Mouse (Mus musculus) CH12.LX (cell line): ENCODE measurements around the gene Mms19. TPM values are rescaled to one million over a fixed set of nuclear protein-coding genes. Genes with fewer than 3 reads are reported as not detected.

Experiments
- DNase-seq: peaks from one replicate; pipeline ENCODE4 v3.0.0-alpha.2; 2013; ENCODE audit errors: extremely low read depth
- H3K27ac ChIP-seq: 2 replicates; pipeline ENCODE4 v1.5.1; 2012; ENCODE audit warnings: low read depth, mild to moderate bottlenecking, control low read depth, moderate library complexity; ENCODE audit not compliant: insufficient read depth
- H3K27me3 ChIP-seq: replicated peaks from 2 replicates; pipeline ENCODE3; 2012; ENCODE audit warnings: inconsistent platforms
- H3K36me3 ChIP-seq, 2 experiments: replicated peaks in 1 of 2; 2 replicates each; pipeline versions ENCODE3 to v1.6.1; 2012; ENCODE audit warnings: inconsistent platforms in 1 of 2, low read length in 1 of 2, mild to moderate bottlenecking in 1 of 2, mixed read lengths in 1 of 2, moderate library complexity in 1 of 2; ENCODE audit not compliant: control insufficient read depth in 1 of 2, insufficient read depth in 1 of 2
- H3K4me1 ChIP-seq, 2 experiments: 2 replicates each; pipeline ENCODE4 v1.6.1; 2012; ENCODE audit warnings: inconsistent platforms in 1 of 2, moderate library complexity in 1 of 2; ENCODE audit not compliant: insufficient read depth in 2 of 2, control insufficient read depth in 1 of 2
- H3K4me2 ChIP-seq: 2 replicates; pipeline ENCODE4 v1.6.1; 2012; ENCODE audit warnings: low read depth, mild to moderate bottlenecking, control low read depth; ENCODE audit not compliant: poor library complexity, insufficient read depth, severe bottlenecking
- H3K4me3 ChIP-seq, 3 experiments: fragments of 150-350 bp in 1 of 3; sonication (generic) in 1 of 3; replicated peaks in 1 of 3; 2 replicates each; pipeline versions ENCODE3 to v1.5.1; 2011 to 2012; ENCODE audit warnings: low read depth in 2 of 3, low read length in 2 of 3, mild to moderate bottlenecking in 2 of 3, moderate library complexity in 2 of 3, control low read depth in 1 of 3, improper control_type of control experiment in 1 of 3, inconsistent platforms in 1 of 3, mixed read lengths in 1 of 3; ENCODE audit not compliant: poor library complexity in 1 of 3
- H3K79me2 ChIP-seq: replicated peaks from 2 replicates; pipeline ENCODE4 v1.6.1; 2012; ENCODE audit warnings: mild to moderate bottlenecking, moderate library complexity; ENCODE audit not compliant: control insufficient read depth, poor library complexity, insufficient read depth, severe bottlenecking; ENCODE audit errors: extremely low read depth
- H3K9ac ChIP-seq: 2 replicates; pipeline ENCODE4 v1.6.1; 2012; ENCODE audit warnings: low read depth, mild to moderate bottlenecking, control low read depth, moderate library complexity; ENCODE audit not compliant: insufficient read depth
- H3K9me3 ChIP-seq: replicated peaks from 2 replicates; pipeline ENCODE3; 2012; ENCODE audit warnings: low read length, inconsistent platforms, mixed read lengths
- ELF1 ChIP-seq: IDR thresholded peaks from 2 replicates; pipeline ENCODE4 v1.6.1; 2014; ENCODE audit warnings: low read depth, mild to moderate bottlenecking, inconsistent platforms, low read length, improper control_type of control experiment
- KAT2A ChIP-seq: IDR thresholded peaks from 2 replicates; pipeline ENCODE4 v1.6.1; 2012; ENCODE audit warnings: low read length, improper control_type of control experiment, inconsistent platforms; ENCODE audit not compliant: insufficient replicate concordance
- MAZ ChIP-seq: IDR thresholded peaks from 2 replicates; pipeline ENCODE4 v1.6.1; 2012; ENCODE audit warnings: low read depth, mild to moderate bottlenecking, inconsistent platforms, low read length, improper control_type of control experiment, moderate library complexity
- MEF2A ChIP-seq: IDR thresholded peaks from 2 replicates; pipeline ENCODE4 v1.6.1; 2014; ENCODE audit warnings: low read depth, mild to moderate bottlenecking, inconsistent platforms, low read length, improper control_type of control experiment, borderline replicate concordance
- NELFE ChIP-seq: IDR thresholded peaks from 2 replicates; pipeline ENCODE4 v1.6.1; 2011; ENCODE audit warnings: low read depth, low read length, improper control_type of control experiment
- POLR2AphosphoS2 ChIP-seq: IDR thresholded peaks from 2 replicates; pipeline ENCODE4 v1.6.1; 2011; ENCODE audit warnings: low read depth, low read length, improper control_type of control experiment
- RCOR1 ChIP-seq: conservative IDR thresholded peaks from 2 replicates; pipeline ENCODE4 v1.6.1; 2012; ENCODE audit warnings: low read depth, mild to moderate bottlenecking, inconsistent platforms, low read length, improper control_type of control experiment
- SIN3A ChIP-seq: IDR thresholded peaks from 2 replicates; pipeline ENCODE4 v1.6.1; 2012; ENCODE audit warnings: low read length, improper control_type of control experiment, inconsistent platforms
- SMC3 ChIP-seq: IDR thresholded peaks from 2 replicates; pipeline ENCODE4 v1.6.1; 2011; ENCODE audit warnings: low read depth, low read length, improper control_type of control experiment
- USF1 ChIP-seq: IDR thresholded peaks from 2 replicates; pipeline ENCODE4 v1.6.1; 2014; ENCODE audit warnings: low read depth, mild to moderate bottlenecking, inconsistent platforms, low read length, improper control_type of control experiment
- ZC3H11A ChIP-seq: IDR thresholded peaks from 2 replicates; pipeline ENCODE4 v1.6.1; 2012; ENCODE audit warnings: low read depth, mild to moderate bottlenecking, inconsistent platforms, low read length, improper control_type of control experiment
- ZNF384 ChIP-seq: IDR thresholded peaks from 2 replicates; pipeline ENCODE4 v1.6.1; 2012; ENCODE audit warnings: low read depth, low read length, improper control_type of control experiment, inconsistent platforms
- dilution Hi-C: fragments of 300-500 bp; cut with MboI; formaldehyde crosslinking; loops from 2 replicates; pipeline ENCODE4 v1.14.3; 2020; ENCODE audit warnings: low sequenced_read_pairs; ENCODE audit not compliant: extremely low pct_unique_long_range_greater_than_20kb, extremely low pct_ligation_motif_present
- in situ Hi-C: fragments of 300-500 bp; cut with MboI; formaldehyde crosslinking; loops from 3 replicates; pipeline ENCODE4 v1.14.3; 2019; ENCODE audit warnings: low sequenced_read_pairs, low pct_ligation_motif_present, low pct_unique_long_range_greater_than_20kb, mixed read lengths
- polyA plus RNA-seq: library from polyadenylated mRNA; unstranded; fragments of >175 nt; gene quantifications from 2 replicates; pipeline ENCODE4 v1.2.1, GENCODE M21; 2012; ENCODE audit warnings: low read depth; ENCODE audit not compliant: insufficient read length
- total RNA-seq, 2 experiments: library from RNA; depleted of rRNA; stranded (reverse); fragments of 300-350 nt in 1 of 2; fragments of >200 nt in 1 of 2; gene quantifications; 2 replicates each; pipeline ENCODE4 v1.2.3; 2012 to 2014

Mms19 gene
- total and polyA plus RNA-seq, 3 experiments, result 32.1 to 46.3 (median 43.3) TPM

- peaks cover 19 to 42% of the 10 kb centered on the region in 2 experiments; a peak in 3 of 4 replicates for H3K4me1 ChIP-seq
- H3K36me3 ChIP-seq, result no peaks in the 10 kb centered on the region
- H3K9me3 ChIP-seq, result no peaks in the 10 kb centered on the region
- no peaks in the 10 kb centered on the region for H3K79me2 ChIP-seq
- H3K9ac ChIP-seq, result no peak overlapping the region
- dilution Hi-C loops, result no loop called here
- H3K4me3 ChIP-seq, result no peak overlapping the region
- H3K27me3 ChIP-seq, result no peaks in the 10 kb centered on the region
- no peak overlapping the region for H3K4me2 ChIP-seq
- in situ Hi-C loops, result no loop called here
- DNase-seq, result no peak
- TF ChIP-seq NELFE (no peak), SMC3 (no peak), SIN3A (no peak), ZNF384 (no peak), KAT2A (no peak), ELF1 (no peak), USF1 (no peak), MAZ (no peak)
- TF ChIP-seq, all 38 proteins: peak for 0
- no peak overlapping the region for H3K27ac ChIP-seq
Measured at GRCm38 (mm10) chr19:42016251-42016650, 35.3 kb upstream of the Mms19 start.

- no peaks in the 10 kb centered on the region for H3K36me3 ChIP-seq
- in situ Hi-C loops, result no loop called here
- H3K4me1 ChIP-seq, result peaks cover 14 to 30% of the 10 kb centered on the region in 2 experiments; a peak in 3 of 4 replicates
- no peak overlapping the region for H3K9ac ChIP-seq
- DNase-seq, result no peak
- dilution Hi-C loops, result no loop called here
- no peaks in the 10 kb centered on the region for H3K27me3 ChIP-seq
- no peak overlapping the region for H3K27ac ChIP-seq
- H3K79me2 ChIP-seq, result no peaks in the 10 kb centered on the region
- H3K4me3 ChIP-seq, result no peak overlapping the region
- no peak for TF ChIP-seq RCOR1
- TF ChIP-seq MEF2A, result no peak
- no peak for TF ChIP-seq ZC3H11A
- no peak for TF ChIP-seq KAT2A
- no peak overlapping the region for H3K4me2 ChIP-seq
- no peaks in the 10 kb centered on the region for H3K9me3 ChIP-seq
Measured at GRCm38 (mm10) chr19:42015001-42015400, 34.0 kb upstream of the Mms19 start.

GRCm38 (mm10) chr19:42014231-42014825 lies 33.4 kb upstream of the Mms19 start:
- dilution Hi-C loops, result no loop called here
- Histone ChIP-seq H3K79me2 (no peaks in the 10 kb centered on the region), H3K4me3 (no peak overlapping the region), H3K36me3 (no peaks in the 10 kb centered on the region), H3K27me3 (no peaks in the 10 kb centered on the region), H3K4me2 (no peak overlapping the region), H3K9me3 (no peaks in the 10 kb centered on the region), H3K4me1 (peaks cover 12 to 24% of the 10 kb centered on the region in 2 experiments; a peak in 3 of 4 replicates), H3K9ac (no peak overlapping the region), H3K27ac (no peak overlapping the region)
- no peak for DNase-seq
- no peak for TF ChIP-seq POLR2AphosphoS2
- in situ Hi-C loops, result no loop called here
